In the genomic region with DNA sequence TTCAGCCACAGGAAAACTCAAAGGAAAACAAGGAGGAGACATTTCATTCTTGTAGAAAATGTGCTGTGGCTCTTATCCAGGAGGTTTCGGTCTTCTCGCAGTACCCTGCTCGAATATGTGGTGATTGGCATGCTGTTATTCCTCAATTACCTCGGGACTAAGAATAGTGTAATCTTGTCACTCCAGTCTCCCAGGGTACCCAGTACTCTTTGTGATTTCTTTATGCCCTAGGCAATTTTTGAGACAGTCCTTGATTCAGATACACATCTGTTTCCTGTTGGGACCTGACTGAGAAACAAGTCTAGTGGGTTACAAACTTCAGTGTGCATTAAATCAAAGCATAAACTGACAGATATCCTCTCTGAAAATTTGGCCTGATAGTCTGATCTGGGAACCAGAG, we compare ENCODE assay signal across 14 mouse cellular contexts.
"Had no signal": no experiment of that assay in that cellular context is flagged by ENCODE, and none has a peak within 500 bp of the region (broad histone marks: within the 10 kb centered on the region; RNA-seq: fewer than 3 reads in every experiment).

No protein-coding gene starts in this region.

- H3K27me3 ChIP-seq: liver, embryonic 13.5 days; lung, embryonic 15.5 days; midbrain, embryonic 12.5 days; neural tube, embryonic 13.5 days had no signal

- H3K4me1 ChIP-seq: liver, embryonic 13.5 days; lung, embryonic 15.5 days; midbrain, embryonic 12.5 days had no signal

- H3K4me3 ChIP-seq: layer of hippocampus, adult 2 months; liver, embryonic 13.5 days; lung, embryonic 15.5 days; midbrain, embryonic 12.5 days; neural tube, embryonic 13.5 days had no signal

- H3K27ac ChIP-seq: layer of hippocampus, adult 2 months; liver, embryonic 13.5 days; lung, embryonic 15.5 days; midbrain, embryonic 12.5 days; neural tube, embryonic 13.5 days had no signal

- H3K9me3 ChIP-seq: liver, embryonic 13.5 days; lung, embryonic 15.5 days; midbrain, embryonic 12.5 days; neural tube, embryonic 13.5 days had no signal

- DNase-seq: kidney, postnatal 10 days; kidney, postnatal 4 days; left cerebral cortex, postnatal 4 days; liver; liver, embryonic 13.5 days; liver, postnatal 0 days; right cerebral cortex, adult 18-20 months; right cerebral cortex, postnatal 25 days; thymus, postnatal 36 days had no signal

- ATAC-seq: liver, postnatal 0 days; midbrain, embryonic 16.5 days had no signal

- H3K9ac ChIP-seq: liver, embryonic 13.5 days; liver, postnatal 0 days; lung, embryonic 15.5 days; midbrain, embryonic 12.5 days; neural tube, embryonic 13.5 days had no signal

- H3K4me2 ChIP-seq: liver, embryonic 13.5 days; lung, embryonic 15.5 days; midbrain, embryonic 12.5 days; neural tube, embryonic 13.5 days had no signal

- H3K36me3 ChIP-seq: liver, embryonic 13.5 days; lung, embryonic 15.5 days; midbrain, embryonic 12.5 days; neural tube, embryonic 13.5 days had no signal
